Mouse (Mus musculus): ENCODE measurements at regions not wholly inside any gene's neighbourhood (a gene's known extent, or its start where the extent isn't known, plus 50 kb on each side); places are given as distances from the start of the nearest gene placed in this dataset.
A peak's percentile ranks its signal among the peaks of the same experiment; 100 is the strongest.

DNA sequence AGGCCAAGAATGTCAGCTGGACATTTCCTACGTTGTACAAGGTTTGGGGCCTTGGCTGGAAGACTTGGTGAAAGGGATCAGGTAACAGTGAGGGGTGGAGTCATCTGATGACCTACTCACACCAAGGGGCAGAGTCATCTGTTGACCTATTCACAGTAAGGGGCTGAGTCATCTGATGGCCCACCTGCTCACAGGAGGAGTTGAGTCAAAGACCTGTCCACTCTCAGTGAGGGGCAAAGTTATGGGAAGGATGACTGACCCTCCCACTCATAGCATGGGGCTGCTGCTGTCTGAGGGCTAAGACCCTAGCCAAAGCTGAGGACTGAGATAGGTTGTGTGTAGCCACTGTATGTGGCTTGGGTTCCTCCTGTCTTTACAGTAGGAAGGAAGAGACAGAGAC, 107.2 kb upstream of the Camk1g start:
- no peak for DNase-seq (ENCODE audit: low spot score)

DNA sequence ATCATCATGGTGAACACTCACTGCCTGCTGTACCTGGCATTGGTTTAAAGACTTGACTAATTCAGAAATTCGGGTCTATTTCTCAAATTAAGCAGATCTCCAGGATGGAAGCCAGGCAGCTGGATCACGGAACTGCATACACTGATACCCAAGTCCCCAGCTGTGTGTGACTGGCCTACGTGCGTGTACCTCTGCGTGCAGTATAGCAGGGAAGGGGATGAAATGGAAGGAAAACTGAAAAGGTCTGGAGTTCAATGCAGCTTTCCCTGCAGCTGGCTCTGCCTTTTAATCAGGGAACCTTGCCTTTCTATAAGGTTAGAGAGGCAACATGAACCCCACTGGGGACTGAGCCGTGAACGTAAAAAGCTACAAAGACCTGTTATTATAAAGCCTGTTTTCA, 106.7 kb upstream of the Camk1g start:
- no peak for DNase-seq (ENCODE audit: low spot score)

DNA sequence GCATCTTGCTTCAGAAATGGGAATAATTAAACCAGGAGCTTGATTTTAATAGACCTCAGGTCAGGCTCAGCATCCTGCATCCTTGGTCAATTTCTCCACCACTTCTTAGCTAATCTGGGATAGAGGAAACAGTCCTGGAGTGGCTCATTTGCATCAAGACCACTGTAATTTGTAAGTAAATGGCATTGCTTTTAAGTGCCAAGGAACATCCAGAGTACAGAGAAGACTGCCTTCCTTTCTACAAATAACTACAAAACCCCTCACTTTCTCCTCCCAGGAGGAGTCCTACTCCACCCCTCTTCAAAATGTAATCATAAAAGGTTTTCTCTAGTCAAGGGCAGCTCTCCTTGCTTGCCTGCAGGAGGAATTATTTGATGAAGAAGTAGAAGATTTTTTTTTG, 96.2 kb upstream of the Camk1g start:
- DNase-seq (ENCODE audit: low spot score), result no peak

DNA sequence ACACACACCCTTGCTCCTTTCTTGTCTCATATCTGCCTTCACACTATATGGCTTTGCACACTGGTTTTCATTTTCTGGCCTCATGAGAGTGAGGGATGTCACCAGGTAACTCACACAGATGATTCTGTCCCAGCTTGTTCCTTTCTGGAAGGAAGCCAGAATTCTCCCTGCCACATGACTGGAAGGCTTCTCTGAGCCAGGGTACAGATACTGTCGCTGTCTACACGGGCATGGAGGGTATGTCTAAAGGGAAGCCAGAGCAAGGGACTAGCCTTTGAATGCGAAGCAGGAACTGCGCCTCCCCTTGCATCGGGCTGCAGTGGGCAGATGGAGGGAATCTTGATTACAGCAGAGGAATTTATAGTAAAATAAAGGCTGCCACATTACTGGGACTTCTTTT, 89.6 kb upstream of the Camk1g start:
- no peak for DNase-seq (ENCODE audit: low spot score)

DNA sequence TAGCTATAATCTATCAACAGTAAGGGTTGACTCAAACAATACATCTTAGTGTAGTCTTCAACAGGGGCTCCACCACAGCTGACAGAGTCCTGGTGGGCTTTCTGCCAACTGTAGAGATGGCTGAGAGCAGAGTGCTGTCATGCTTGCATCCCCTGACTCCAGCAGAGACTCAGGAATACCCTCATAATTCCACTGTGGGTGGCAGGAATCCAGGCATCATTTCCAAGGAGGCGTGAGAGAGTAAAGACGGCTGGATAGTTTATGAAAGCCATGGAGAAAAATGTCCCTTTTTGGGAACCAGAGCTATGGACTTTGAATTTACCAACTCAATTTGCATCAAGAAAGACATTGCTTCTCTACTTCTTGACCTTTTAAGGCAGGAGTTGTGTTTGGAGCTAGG, 87.8 kb upstream of the Camk1g start:
- no peak for DNase-seq (ENCODE audit: low spot score)

DNA sequence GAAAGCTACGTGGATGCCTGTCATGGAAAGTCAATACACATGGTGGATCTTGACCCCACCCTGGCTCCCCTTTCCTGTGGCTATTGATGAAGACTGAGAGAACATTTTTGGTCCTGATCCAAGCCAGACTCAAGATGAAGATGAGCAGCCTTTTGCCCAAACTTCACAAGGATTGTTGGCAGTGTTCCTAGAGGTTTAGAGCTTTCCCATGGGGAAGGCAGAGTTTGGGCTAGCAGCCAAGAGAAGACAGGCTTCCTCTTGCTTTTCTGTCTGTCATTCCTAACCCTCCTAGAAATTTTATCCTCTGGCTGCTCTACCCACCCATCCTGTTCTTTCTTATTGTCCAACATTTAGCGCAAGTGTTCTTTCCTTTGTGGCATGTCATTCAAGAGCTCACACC, 83.6 kb upstream of the Camk1g start:
- DNase-seq (ENCODE audit: low spot score), result no peak

DNA sequence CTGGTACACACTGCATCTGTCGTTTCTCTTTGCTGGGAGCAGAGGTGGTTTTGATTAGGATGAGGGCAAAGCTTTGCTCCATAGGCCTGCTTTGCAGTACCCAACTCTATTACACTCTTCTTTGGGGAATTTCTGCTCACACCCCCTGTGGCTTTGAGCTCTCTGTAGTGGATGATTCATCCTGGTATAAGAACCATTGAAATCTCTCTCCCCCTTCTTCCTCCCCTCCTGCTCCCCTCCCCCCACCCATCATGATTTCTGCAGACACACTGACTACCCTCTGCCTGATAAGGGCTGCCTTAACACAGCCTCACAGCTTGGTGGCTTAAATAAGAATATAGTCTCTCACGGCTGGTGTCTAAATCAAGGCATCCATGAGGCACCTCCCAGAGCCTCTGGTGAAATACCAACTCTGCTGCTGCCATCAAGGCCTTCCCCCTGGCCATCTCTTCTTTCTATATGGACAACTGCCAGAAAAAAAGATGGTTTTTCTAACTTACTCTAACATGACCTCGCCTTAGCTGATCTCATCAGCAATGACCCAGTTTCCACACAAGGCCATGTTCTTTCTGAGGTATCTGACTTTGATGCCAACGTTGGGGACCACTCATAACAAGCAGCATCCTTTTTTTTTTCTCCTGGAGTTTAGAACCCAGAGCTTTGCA, 81.5 kb upstream of the Camk1g start:
- DNase-seq (ENCODE audit: low spot score), result no peak

DNA sequence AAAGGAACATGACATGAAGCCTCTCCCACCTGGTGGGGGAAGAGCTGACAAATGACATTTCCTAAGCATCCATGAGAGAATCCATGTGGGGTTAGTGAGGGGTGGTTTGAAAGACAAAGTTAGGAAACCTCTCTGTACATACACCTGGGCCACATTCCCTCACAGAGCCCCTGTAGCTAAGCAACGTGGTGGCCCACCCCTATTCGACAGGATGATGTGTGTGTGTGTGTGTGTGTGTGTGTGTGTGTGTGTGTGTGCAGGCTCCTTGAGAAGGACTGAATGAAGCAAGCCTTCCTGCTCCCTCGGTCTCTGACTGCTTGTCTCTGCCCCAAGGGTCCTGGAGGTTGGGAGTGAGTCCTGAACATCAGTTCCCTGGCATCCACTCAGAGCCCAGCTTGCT, 80.7 kb upstream of the Camk1g start:
- DNase-seq (ENCODE audit: low spot score), result no peak

DNA sequence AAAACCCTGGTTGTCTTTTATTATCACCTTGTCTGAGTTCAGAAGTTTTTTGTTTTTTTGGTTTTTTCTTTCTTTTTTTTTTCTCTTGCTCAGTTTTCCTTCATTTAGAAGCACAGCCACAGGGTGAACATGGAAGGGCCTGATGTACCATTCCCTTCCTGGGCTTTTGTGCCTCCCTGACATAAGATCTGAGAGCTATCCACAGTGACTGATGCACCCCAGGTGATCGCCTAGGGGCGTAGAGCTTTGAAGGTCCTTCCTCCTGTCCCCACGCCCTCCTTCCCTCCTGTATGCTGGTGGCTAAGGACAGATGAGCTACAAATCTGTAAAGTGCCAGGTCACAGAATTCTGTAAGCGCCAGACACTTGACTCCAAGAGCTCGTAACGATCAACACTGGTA, 80.1 kb upstream of the Camk1g start:
- no peak for DNase-seq (ENCODE audit: low spot score)

DNA sequence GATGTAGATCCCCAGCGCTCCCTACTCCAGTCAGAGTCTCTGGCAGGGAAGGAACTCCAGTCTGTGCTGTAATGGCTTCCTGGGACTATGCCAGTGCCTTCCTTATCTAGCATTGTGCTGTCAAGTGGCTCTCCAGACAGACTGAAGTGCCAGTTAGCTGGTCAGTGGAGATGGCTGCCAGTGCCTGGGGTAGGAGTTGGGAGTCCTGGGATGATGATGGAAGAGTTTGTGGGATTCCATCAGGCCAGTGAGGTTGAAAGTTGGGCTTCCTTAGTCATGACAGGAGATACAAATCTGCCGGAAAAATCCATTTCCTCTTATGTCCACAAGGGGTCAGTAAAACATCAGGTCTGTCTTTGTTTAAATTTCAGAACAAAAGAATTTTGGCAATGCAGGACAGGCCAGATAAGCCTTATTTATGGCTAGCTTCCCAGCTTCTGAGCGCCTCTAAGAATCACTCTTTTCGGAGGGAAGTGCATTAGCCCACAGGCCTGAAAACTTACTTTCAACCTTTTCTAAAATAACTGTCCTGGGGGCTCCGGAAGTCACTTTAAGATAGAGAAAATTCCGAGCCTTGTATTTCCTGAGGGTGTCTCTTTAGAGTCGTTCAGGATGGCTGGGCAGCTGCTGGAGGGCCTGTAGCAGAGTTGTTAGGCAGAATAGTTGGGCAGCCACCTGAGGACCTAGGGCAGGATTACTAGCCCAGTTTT, 79.5 kb upstream of the Camk1g start:
- peak; percentile 27 for DNase-seq (ENCODE audit: low spot score)

DNA sequence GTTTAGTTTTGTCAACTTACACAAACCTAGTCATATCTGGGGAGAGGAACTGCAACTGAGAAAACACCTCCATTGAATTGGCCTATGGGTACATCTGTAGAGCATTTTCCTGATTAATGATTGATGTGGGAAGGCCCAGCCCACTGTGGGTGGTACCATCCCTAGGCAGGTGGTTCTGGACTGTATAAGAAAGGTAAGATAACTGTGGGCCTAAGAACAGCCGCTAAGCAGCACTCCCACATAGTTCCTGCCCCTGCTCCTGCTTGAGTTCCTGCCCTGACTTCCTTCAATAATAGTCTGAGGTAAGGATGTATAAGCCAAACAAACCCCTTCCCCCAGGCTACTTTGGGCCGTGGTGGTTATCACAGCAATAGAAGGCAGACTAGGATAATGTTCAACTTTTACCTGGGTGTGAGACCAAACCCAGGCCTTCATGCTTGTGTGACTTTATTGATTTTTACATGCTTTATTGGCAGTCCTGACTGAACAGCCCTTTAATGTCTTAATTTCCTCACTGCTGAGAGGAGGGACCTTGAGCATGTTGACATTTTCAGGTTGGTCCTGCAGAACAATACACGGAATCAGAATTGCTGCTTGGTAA, 78.8 kb upstream of the Camk1g start:
- DNase-seq (ENCODE audit: low spot score), result no peak

DNA sequence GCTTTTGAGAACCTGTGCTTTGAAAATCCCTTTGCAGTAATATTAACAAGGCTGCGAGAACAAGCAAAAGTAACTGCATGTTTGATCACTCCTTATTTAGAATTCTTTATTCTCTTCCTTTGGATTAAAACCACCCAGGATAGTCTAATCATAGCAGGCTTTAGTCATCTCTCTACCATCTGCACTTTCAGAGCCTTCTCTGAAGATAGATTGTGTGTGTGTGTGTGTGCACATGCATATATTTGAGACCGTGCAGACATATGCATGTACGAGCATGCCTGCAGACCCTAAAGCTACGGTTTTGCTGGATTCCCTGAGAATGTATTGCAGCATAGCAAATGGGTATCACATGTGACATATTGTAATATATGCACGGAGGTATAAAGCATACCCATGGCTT, 77.5 kb upstream of the Camk1g start:
- DNase-seq (ENCODE audit: low spot score), result no peak

DNA sequence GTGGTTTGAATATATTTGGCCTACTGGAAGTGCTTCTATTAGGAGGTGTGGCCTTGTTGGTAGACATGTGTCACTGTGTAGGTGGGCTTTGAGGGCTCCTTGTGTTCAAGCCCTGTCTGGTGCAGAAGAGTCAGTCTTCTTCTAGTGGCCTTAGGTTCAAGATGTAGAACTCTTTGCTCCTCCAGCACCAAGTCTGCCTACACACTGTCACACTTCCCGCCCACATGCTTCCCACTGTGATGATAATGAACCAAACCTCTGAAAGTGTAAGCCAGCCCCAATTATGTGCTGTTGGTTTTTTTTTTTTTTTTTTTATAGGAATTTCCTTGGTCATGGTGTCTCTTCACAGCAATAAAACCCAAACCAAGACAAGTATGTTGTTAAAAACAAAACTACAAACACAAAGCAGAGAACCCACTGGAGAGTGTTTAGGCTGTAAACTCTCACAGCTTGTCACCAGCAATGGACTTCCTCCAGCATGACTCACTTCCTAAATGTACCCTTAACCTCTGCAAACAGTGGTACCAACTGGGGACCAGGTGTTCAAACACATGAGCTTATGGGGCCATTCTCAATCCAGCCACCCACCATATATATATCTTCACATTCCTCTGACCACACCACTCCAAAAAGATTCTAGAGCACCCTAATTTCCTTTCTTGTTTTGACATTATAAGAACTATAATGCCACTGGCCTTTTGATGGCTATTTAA, 74.0 kb upstream of the Camk1g start:
- no peak for DNase-seq (ENCODE audit: low spot score)

DNA sequence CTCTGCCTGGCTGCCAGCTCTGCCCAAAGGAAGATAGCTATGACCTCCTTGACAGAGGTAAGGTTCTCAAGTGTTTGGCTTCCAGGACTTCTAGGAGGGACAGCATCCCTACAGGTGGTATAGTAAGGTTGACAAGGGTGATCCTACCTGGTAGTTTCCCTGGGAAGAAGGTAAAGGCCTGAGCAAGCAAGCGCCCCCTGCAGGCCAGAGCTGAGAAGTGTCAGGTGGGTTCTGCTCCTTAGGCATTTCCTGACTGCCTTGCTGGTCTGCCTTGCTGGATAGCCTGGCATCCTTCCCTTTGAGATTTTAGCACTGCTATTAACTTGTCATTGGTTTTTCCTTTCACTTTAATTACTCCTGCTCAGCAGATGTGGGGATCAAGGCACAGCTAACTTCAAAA, 70.4 kb upstream of the Camk1g start:
- no peak for DNase-seq (ENCODE audit: low spot score)

DNA sequence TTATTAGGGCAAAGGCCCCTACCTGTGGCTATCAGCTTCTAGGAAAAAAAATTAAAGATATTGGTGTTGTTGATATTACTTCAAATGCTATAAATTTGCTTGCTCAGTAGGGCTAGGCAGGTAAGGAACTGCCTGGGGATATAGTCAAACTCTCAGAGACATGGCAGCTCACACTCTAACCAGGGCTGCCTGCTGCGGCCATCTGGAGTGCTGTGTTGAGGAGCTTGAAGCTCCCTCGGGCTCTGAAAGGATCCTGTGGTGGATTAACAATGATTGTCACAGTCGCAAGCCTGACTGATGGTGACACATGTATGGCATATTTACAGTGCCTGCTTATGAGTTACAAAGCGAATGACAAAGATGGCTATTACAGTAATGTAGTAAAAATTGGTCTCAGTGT, 64.2 kb upstream of the Camk1g start:
- DNase-seq (ENCODE audit: low spot score), result no peak

DNA sequence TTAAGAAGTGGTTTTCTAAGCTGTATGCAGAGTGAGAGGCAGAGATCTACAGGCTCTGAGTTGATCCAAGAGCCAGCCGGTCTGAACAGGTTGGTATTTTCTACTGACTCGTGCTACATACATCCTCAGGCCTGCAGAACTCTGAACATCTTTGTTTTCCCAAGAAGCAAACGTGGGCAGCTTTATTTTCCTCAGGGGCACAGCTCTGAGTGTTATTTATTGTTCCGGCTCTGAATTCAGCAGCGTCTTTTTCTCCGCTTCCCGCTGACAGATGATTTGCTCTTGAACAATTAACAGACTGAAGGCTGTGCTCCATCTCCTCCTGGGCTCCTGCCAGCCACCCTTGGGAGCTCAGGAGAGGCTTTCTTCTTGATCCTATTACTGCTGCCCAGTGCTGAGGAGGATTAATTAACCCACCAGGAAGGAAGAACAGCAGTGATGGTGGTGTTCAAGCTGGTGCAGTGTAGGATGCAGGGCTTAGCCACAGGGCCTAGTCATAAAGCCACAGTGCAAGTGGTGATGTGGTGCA, 63.5 kb upstream of the Camk1g start:
- no peak for DNase-seq (ENCODE audit: low spot score)

DNA sequence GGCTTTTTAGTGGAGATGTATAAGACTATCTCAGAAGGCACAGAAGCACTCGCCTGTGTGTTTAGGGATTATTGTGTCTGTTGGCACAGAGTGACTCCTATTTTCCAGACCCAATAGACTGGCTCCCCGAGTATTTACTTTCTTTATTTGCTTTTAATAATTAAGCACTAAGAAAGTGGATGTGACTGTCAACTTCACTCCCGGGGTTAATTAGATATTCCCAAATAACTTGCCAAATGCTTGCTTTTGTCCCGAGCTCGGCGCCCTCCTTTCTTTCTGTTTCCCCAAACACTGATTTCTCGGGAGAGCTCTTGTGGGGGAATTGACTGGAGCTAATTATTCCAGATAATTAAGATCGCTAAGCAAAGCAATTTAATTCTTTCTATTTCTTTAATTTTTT, 60.1 kb upstream of the Camk1g start:
- no peak for DNase-seq (ENCODE audit: low spot score)

DNA sequence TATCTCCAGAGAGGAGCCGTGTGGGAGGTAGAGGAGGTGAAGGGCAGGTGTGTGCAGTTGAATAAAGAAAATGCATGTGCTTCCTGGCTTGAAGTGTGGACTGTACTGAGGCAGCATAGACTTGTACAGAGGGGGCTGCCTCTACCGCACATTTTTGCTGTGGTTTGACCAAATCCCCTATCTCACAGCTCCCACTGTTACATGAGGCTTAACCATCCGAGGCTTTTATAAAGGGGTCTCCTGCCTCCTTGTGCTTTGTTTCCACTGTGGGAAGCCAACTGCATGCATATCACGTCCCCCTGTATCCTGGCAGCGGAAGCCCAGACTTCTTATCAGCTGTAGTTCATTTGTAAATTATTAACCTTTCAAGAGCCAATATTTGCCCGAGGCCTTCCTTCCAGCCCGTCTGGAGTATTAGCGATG, 53.6 kb upstream of the Camk1g start:
- no peak for DNase-seq (ENCODE audit: low spot score)

DNA sequence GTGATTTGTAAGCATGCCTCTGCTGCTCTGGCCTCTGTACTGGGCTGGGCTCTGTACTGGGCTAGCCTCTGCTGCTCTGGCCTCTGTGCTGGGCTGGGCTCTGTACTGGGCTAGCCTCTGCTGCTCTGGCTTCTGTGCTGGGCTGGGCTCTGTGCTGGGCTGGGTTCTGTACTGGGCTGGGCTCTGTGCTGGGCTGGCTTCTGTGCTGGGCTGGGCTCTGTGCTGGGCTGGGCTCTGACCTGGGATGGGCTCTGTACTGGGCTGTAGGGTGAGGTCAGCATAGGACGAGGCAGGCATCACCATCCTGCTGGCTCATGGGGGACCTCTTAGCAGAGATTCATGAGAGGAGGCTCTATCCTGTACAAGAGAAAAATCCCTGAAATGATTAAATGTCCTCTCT, 52.8 kb upstream of the Camk1g start:
- DNase-seq (ENCODE audit: low spot score), result no peak

DNA sequence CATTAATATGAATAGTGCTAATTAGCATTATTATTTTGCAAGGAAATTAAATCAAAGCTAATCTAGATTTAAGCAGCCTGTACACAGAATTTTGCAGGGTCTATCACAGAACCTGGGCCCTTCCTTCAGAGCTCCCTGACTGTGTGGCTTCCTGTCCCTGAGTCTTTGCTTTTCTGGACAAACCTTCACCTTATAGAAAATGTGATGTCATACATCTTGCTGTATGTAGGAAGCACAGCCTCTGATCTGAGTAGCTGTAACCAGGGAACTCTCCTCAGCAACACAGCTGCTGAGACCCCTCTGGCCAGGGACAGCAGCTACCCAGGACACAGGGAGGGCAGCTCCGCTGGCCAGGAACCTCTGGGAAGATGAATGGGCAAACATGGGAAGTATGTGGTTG, 51.7 kb upstream of the Camk1g start:
- no peak for DNase-seq (ENCODE audit: low spot score)

DNA sequence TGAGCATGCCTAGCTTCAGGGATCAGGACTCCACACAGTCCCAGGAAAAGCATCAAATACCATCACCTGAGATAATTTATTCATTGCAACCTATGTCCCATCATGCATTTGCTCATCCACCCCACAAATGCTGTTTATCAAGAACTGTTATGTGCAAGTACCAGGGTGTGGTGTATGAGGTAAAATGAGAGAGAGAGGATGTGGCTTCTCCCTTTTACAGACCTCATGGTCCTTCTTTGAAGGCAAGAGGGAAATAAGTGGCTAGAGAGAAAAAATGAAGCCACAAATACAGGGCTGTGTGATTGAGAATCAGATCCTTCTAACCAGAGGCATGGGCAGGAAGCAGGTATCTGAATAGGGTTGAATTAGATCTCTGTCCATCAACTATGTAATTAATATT, 51.3 kb upstream of the Camk1g start:
- no peak for DNase-seq (ENCODE audit: low spot score)
